Mouse (Mus musculus) liver, postnatal 0 days (tissue): ENCODE data around the gene Mlc1.

Experiments
- CTCF ChIP-seq: sonication (generic); IDR thresholded peaks from 2 replicates; pipeline ENCODE4 v1.5.1; 2016; ENCODE audit warnings: antibody characterized with exemption, low read depth
- EP300 ChIP-seq: IDR thresholded peaks from 2 replicates; pipeline ENCODE4 v1.6.1; 2016; ENCODE audit warnings: antibody characterized with exemption, low read depth, mild to moderate bottlenecking

GRCm38 (mm10) chr15:88989236-88989635, 10.4 kb upstream of the Mlc1 start:
- no peak for TF ChIP-seq CTCF
- TF ChIP-seq EP300 = no peak
